Mouse (Mus musculus) kidney, adult 11 months (tissue): ENCODE data around the gene Tspan8.

Experiments used
- DNase-seq: peaks from one replicate; pipeline ENCODE4 v3.0.0; 2022

Gene Tspan8

GRCm38 (mm10) chr10:115846930-115847329 is 30.3 kb downstream of the Tspan8 start:
- no peak for DNase-seq

DNA sequence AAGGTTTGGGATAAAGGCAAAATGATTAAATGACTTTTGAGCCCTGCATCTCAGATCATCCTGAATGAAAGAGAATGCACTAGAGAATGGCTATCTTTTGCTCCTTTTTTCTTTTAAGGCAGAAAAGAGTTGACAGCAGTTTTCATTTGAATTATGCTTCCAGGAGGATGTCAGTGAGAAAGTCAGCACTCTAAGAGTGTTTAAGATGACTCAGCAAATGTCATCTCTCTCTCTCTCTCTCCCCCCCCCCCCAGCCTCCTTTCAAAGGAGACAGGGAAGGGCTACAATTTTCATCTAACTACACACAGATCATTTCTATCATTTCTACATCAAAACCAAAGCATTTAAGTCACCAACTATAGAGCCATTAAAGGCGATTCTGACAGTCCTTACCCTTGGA is 31.9 kb downstream of the Tspan8 start:
- no peak for DNase-seq

DNA sequence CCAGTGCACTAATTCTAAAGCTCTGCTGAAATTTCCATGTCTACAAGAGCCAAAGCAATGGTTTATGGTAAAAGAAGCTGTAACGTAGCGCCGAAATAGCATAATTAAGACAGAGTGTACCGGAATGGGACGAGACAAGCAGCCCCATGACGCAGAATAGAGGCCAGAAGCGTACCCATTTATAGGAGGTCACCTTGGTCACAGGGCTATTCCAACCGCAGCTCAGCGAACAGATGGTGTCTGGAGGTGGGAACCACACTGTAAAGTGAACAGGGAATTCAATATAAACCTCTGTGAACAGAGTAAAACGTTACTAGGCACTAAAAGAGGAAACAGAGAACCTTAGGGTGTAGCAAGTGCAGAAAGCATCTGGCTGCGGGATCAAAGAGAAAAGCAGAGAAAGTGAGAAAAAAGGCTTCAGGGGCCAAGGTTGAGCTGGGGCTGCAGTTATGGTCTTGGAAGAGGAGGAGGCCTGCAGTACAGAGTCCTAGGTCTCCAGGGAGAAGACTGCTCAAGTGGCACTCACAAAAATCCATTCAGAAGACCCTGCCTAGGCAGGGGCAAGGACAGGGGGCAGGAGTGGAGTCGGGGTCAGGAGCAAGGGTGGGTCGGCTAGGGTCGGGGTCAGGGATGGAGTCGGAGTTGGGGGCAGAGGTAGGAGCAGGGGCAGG is 43.7 kb downstream of the Tspan8 start:
- no peak for DNase-seq

GRCm38 (mm10) chr10:115861967-115862366 is 45.3 kb downstream of the Tspan8 start:
- no peak for DNase-seq

- no peak for DNase-seq
These were observed 66.1 kb downstream of the Tspan8 start for GRCm38 (mm10) chr10:115882757-115883156.

DNA sequence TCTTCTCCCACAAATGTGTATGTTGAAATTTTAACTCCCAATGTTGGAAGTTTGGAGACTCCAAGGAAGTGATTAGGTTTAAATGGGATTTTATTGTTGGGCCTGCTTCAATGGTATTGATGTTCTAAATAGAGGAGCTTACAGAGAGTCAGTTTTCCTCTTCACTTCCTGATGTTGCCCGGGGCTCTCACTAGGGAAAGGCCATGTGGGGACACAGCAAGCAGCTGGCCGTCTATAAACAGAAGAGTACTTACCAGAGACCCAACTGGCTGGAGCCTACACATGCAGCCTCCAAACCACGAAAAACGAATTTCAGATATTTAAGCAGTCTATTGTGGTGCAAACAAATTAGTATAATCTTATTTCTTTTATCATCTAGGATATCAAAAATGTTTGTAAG is 75.3 kb downstream of the Tspan8 start:
- no peak for DNase-seq

DNA sequence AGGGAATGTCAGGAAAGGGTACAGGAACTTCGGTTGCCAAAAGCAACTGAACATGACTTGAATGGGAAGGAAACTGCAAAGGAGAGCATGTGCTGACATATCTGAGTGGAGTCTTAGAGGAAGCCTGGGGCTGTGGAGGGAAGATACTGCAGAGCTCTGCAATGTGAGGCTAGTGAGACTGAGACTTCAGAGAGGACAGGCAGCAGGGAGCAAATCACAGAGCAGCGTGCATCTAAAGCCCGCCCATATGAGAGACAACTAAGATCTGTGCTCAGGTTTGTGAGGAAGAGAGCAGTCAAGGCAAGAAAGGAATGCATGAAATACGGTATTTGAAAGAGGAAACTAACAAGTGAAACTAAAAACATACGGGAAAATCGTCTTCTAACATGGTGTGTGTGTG is 76.3 kb downstream of the Tspan8 start:
- DNase-seq, result no peak

- no peak for DNase-seq
These were observed 77.4 kb downstream of the Tspan8 start for GRCm38 (mm10) chr10:115894045-115894444.

DNA sequence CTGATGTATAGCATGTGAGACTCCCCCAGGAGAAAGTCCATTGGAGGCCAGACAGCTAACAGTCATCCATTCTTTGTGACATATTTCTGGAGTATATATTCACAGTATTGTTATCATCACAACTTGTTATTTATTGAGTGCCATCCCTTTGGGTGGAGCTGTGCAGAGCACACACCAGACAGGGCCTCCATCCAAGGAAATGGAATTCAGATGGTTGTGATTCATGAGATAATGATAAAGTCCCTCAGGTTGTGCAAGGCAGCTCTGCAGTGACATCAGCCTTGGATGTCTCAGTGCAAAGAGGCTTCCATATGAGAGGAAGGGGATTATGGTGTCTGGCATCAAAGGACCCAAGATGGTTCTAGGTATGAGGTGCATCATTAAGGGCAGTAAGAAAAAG is 80.1 kb downstream of the Tspan8 start:
- no peak for DNase-seq

DNA sequence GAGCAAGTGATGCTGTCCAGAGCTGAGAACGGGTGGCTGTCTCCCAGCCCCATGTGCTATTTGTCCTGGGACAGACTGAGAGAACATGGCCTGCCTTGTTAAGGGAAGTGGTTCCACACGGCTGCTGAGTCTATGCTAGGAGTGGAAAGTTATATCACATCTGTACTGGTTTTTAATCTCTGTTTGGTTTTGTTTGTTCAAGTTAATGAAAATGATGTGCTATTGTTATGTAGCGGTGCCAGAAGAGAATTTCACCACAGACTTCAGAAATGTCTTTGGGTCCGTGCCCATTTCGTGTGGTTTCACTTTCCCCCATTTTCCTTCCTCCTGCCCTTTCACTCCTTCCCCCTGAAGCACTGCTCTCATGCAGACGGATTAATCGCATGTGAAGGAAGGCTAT is 80.6 kb downstream of the Tspan8 start:
- no peak for DNase-seq
